Comparison of ENCODE assay signal across 34 mouse cellular contexts in the genomic region with DNA sequence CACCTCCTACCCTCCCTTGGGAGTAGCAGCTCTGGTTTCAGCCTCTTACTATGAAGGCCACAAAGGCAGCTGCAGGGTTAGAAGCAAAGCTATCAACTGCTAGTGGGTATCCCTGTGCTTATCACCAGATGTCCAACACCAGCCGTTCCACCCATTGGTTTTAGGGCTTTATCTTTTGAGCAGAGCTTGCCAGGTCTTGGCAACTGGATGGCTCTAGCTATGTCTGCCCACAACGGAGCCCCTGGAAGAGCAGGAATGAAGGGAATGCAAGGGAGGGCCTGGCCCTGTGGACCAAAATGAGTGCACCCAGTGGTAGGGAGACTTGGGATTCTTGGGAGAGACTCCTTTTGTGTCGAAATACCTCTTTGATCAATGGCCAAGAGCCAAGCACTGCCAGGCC. TPM values are rescaled to one million over a fixed set of nuclear protein-coding genes. Genes with fewer than 3 reads are reported as not detected.
A peak's percentile ranks its signal among the peaks of the same experiment; 100 is the strongest.
DNase-seq lines count a peak whose midpoint lies in the region; ATAC-seq lines count a peak whose summit lies in the region.
"Had no signal": no experiment of that assay in that cellular context is flagged by ENCODE, and none has a peak within 500 bp of the region (broad histone marks: within the 10 kb centered on the region; RNA-seq: fewer than 3 reads in every experiment).

No protein-coding gene starts in this region.

- H3K27me3 ChIP-seq in heart, embryonic 15.5 days: no peaks in the 10 kb centered on the region
- H3K27me3 ChIP-seq in forebrain, embryonic 14.5 days (replicated peaks; ENCODE audit: control insufficient read depth, insufficient read depth, low read length): no peaks in the 10 kb centered on the region
- H3K27me3 ChIP-seq: embryonic facial prominence, embryonic 12.5 days; liver, embryonic 12.5 days had no signal

- no peaks in the 10 kb centered on the region for H3K9me3 ChIP-seq in heart, embryonic 15.5 days (replicated peaks)
- H3K9me3 ChIP-seq in forebrain, embryonic 14.5 days (replicated peaks; ENCODE audit: control insufficient read depth, low read length): no peaks in the 10 kb centered on the region
- H3K9me3 ChIP-seq: embryonic facial prominence, embryonic 12.5 days; forebrain, embryonic 10.5 days; G1E; hindbrain, embryonic 10.5 days; liver, embryonic 12.5 days had no signal

- H3K36me3 ChIP-seq in heart, embryonic 15.5 days: peaks cover 36% of the 10 kb centered on the region
- no peaks in the 10 kb centered on the region for H3K36me3 ChIP-seq in forebrain, embryonic 14.5 days (ENCODE audit: control insufficient read depth, insufficient read depth, low read length)
- H3K36me3 ChIP-seq: forebrain, embryonic 10.5 days; G1E; liver, embryonic 12.5 days had no signal

- DNase-seq in cerebellum, adult 9-10 months: peak; percentile 7
- no peak for DNase-seq in cerebellum, adult 11 months
- no peak for DNase-seq in heart, adult 11 months
- DNase-seq in lung, adult 18-20 months: peak; percentile 10 to 15
- no peak for DNase-seq in lung, postnatal 4 days
- DNase-seq in forebrain, embryonic 14.5 days (ENCODE audit: low spot score): no peak
- DNase-seq: adrenal gland, adult 2 months; adrenal gland, postnatal 36 days; cerebellum, adult 9-11 months; embryo, embryonic 11 days; gastrocnemius, postnatal 10 days; kidney, adult 2 months; kidney, postnatal 36 days; layer of hippocampus, postnatal 36 days; left cerebral cortex, postnatal 4 days; liver, postnatal 0 days; lung, postnatal 10 days; midbrain, embryonic 14.5 days; thymus, adult 2 months; thymus, postnatal 36 days had no signal

- 35% methylated on average over 3 of the region's 3 CpGs for WGBS in heart, embryonic 15.5 days
- 94% methylated on average over 3 of the region's 3 CpGs for whole genome bisulfite sequencing in forebrain, embryonic 14.5 days

- ATAC-seq in heart, embryonic 15.5 days (replicated peaks; ENCODE audit: insufficient number of reproducible peaks, insufficient read depth, low FRiP score, low read depth): peak; percentile 73
- ATAC-seq in erythroid progenitor cell, adult 5-6 weeks (replicated peaks; ENCODE audit: low FRiP score, poor library complexity, severe bottlenecking): 0 out of 2 replicates have a peak, but pooled peaks have one; percentile 36
- no peak for ATAC-seq in forebrain, embryonic 14.5 days
- ATAC-seq: forebrain, embryonic 16.5 days; hindbrain, embryonic 16.5 days; liver, embryonic 12.5 days; liver, postnatal 0 days had no signal

- no peak overlapping the region for H3K4me2 ChIP-seq in heart, embryonic 15.5 days
- H3K4me2 ChIP-seq in forebrain, embryonic 14.5 days (ENCODE audit: low read length): no peak overlapping the region
- H3K4me2 ChIP-seq: embryonic facial prominence, embryonic 12.5 days; liver, embryonic 12.5 days had no signal

- no peak overlapping the region for H3K9ac ChIP-seq in heart, embryonic 15.5 days
- no peak overlapping the region for H3K9ac ChIP-seq in forebrain, embryonic 14.5 days (ENCODE audit: low read length)
- H3K9ac ChIP-seq: embryonic facial prominence, embryonic 12.5 days; liver, embryonic 12.5 days; liver, postnatal 0 days had no signal

- peak overlapping the region; percentile 77 for H3K27ac ChIP-seq in heart, embryonic 15.5 days
- H3K27ac ChIP-seq in forebrain, embryonic 14.5 days (ENCODE audit: low read depth, low read length): no peak overlapping the region
- H3K27ac ChIP-seq: embryonic facial prominence, embryonic 12.5 days; forebrain, embryonic 10.5 days; heart, adult 2 months; hindbrain, embryonic 10.5 days; layer of hippocampus, adult 2 months; liver, embryonic 12.5 days had no signal

- H3K4me3 ChIP-seq in heart, embryonic 15.5 days: no peak overlapping the region
- no peak overlapping the region for H3K4me3 ChIP-seq in forebrain, embryonic 14.5 days (ENCODE audit: low read depth, low read length)
- H3K4me3 ChIP-seq: embryonic facial prominence, embryonic 12.5 days; forebrain, embryonic 10.5 days; heart, adult 2 months; hindbrain, embryonic 10.5 days; layer of hippocampus, adult 2 months; liver, embryonic 12.5 days had no signal

- H3K4me1 ChIP-seq in heart, embryonic 15.5 days (replicated peaks): peaks cover 16% of the 10 kb centered on the region
- no peaks in the 10 kb centered on the region for H3K4me1 ChIP-seq in forebrain, embryonic 14.5 days (ENCODE audit: control insufficient read depth, insufficient read depth, low read length)
- H3K4me1 ChIP-seq: embryonic facial prominence, embryonic 12.5 days; forebrain, embryonic 10.5 days; hindbrain, embryonic 10.5 days; liver, embryonic 12.5 days had no signal

RNA-seq across cellular contexts. Expression of a gene that starts 20.7 kb away (rescaled TPM):
- 90.2 and 125 TPM in 2 replicates for polyA plus RNA-seq in heart, embryonic 15.5 days (2015; fragmentation: Nextera tagmentation; extraction: Ambion mirVana)
- total RNA-seq in erythroid progenitor cell, adult 5-6 weeks (2015; ENCODE audit: low replicate concordance): not detected in 2 replicates
- total RNA-seq in erythroid progenitor cell, adult 5-6 weeks (2017; ENCODE audit: low replicate concordance): not detected in 2 replicates
- polyA plus RNA-seq in forebrain, embryonic 14.5 days (2014; fragmentation: Nextera tagmentation; extraction: Ambion mirVana): 4.7 and 7.1 TPM in 2 replicates
- total RNA-seq: monocyte, adult 5-6 weeks had no signal
- polyA plus RNA-seq: G1E had no signal

RNA-seq across cellular contexts. Expression of a gene that starts 27.2 kb away (rescaled TPM):
- 3.3 and 3.5 TPM in 2 replicates for polyA plus RNA-seq in heart, embryonic 15.5 days (2015; fragmentation: Nextera tagmentation; extraction: Ambion mirVana)
- total RNA-seq in erythroid progenitor cell, adult 5-6 weeks (2015; ENCODE audit: low replicate concordance): not detected in 2 replicates
- not detected in 2 replicates for total RNA-seq in erythroid progenitor cell, adult 5-6 weeks (2017; ENCODE audit: low replicate concordance)
- polyA plus RNA-seq in forebrain, embryonic 14.5 days (2014; fragmentation: Nextera tagmentation; extraction: Ambion mirVana): not detected in 2 replicates
- total RNA-seq: gastrocnemius, postnatal 10 days; heart, adult 2 months; layer of hippocampus, adult 2 months; layer of hippocampus, postnatal 36 days; left cerebral cortex, postnatal 4 days; monocyte, adult 5-6 weeks had no signal
- polyA plus RNA-seq: forebrain, embryonic 10.5 days; G1E; heart, adult 2 months; hindbrain, embryonic 10.5 days; midbrain, embryonic 14.5 days; neural tube, embryonic 14.5 days had no signal

RNA-seq across cellular contexts. Expression of a gene that starts 40.6 kb away (rescaled TPM):
- not detected in 2 replicates for polyA plus RNA-seq in heart, embryonic 15.5 days (2015; fragmentation: Nextera tagmentation; extraction: Ambion mirVana)
- not detected in 2 replicates for total RNA-seq in erythroid progenitor cell, adult 5-6 weeks (2015; ENCODE audit: low replicate concordance)
- total RNA-seq in erythroid progenitor cell, adult 5-6 weeks (2017; ENCODE audit: low replicate concordance): not detected in 2 replicates
- polyA plus RNA-seq in forebrain, embryonic 14.5 days (2014; fragmentation: Nextera tagmentation; extraction: Ambion mirVana): 0.21 TPM in 1 of 2 replicates, not detected in the other
- total RNA-seq: adrenal gland, adult 2 months; gastrocnemius, postnatal 10 days; heart, adult 2 months; layer of hippocampus, adult 2 months; layer of hippocampus, postnatal 36 days; left cerebral cortex, postnatal 4 days; monocyte, adult 5-6 weeks had no signal
- polyA plus RNA-seq: adrenal gland, adult 2 months; embryonic facial prominence, embryonic 12.5 days; forebrain, embryonic 10.5 days; G1E; hindbrain, embryonic 10.5 days; hindbrain, embryonic 16.5 days; kidney, embryonic 16.5 days; liver, embryonic 12.5 days; liver, postnatal 0 days; midbrain, embryonic 14.5 days had no signal

Comparison
In these comparisons a context has a peak if more than half of its experiments do, and no peak if none do; other contexts are left out.
1. DNase-seq: peak in cerebellum, adult 9-10 months (single experiment) and lung, adult 18-20 months (2 of 2); none in cerebellum, adult 11 months (single experiment), heart, adult 11 months (single experiment), lung, postnatal 4 days (0 of 2) and forebrain, embryonic 14.5 days (single experiment).
2. RNA of a gene that starts 20.7 kb away (polyA plus RNA-seq): 90.2 to 125 TPM in heart, embryonic 15.5 days; 4.7 to 7.1 TPM in forebrain, embryonic 14.5 days; every median in the first group is over 10 times any median in the second.